Mouse (Mus musculus): ENCODE measurements at regions not wholly inside any gene's neighbourhood (a gene's known extent, or its start where the extent isn't known, plus 50 kb on each side); places are given as distances from the start of the nearest gene placed in this dataset.

DNA sequence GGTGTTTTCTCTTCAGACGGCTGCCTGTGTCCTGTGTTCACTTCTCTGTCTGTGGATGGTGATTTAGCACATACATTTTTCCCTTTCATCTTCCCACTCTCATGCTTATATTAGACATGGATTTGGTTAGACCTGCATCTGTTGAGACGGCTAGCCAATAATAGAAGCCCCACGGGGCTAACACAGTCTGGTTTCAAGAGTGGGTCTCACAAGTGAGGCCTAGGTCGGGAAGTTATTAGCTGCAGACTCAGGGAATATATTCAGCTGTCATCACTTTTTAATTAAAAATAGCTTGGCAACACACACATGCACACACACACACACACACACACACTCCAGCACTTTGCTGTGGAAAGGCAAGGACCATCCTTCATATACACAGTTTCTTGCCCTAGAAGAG lies 287.7 kb upstream of the Ubash3b start:
- Histone ChIP-seq H3K4me1 (replicated peaks) (peaks cover 43% of the 10 kb centered on the region), H3K36me3 (peaks cover 41% of the 10 kb centered on the region; the same call in 1 of the 2 replicates), H3K27ac (peak overlapping the region; percentile 59), H3K27me3 (ENCODE audit: insufficient read depth, poor library complexity, severe bottlenecking) (no peaks in the 10 kb centered on the region), H3K4me3 (no peak overlapping the region), H3K9me3 (no peaks in the 10 kb centered on the region)
- no peak for DNase-seq (ENCODE audit: low spot score)
- WGBS: 76% methylated on average over 4 of the region's 4 CpGs

DNA sequence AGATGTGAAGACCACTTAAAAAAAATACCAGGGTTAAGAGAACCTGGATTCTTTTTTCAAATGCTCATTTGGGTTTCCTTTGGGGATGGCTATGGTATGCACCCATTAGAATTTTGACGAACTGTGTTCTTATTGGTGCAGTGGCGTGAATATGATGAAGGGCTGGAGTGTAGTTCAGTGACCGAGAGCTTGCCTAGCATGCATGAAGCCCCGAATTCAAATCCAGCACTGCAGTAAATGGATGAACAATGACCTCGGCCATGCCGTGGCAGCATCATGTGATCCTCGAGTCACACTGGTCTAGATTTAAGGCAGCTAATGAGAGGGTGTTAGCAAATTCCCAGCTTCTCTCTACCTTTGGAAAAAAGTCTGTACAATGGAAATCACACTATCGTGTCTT lies 286.4 kb upstream of the Ubash3b start:
- H3K4me3 ChIP-seq: no peak overlapping the region
- no peak for DNase-seq (ENCODE audit: low spot score)
- H3K9me3 ChIP-seq: no peaks in the 10 kb centered on the region
- no peaks in the 10 kb centered on the region for H3K27me3 ChIP-seq (ENCODE audit: insufficient read depth, poor library complexity, severe bottlenecking)
- WGBS: 88% methylated on average over 8 of the region's 8 CpGs
- peaks cover 47% of the 10 kb centered on the region for H3K36me3 ChIP-seq
- H3K4me1 ChIP-seq (replicated peaks): peaks cover 43% of the 10 kb centered on the region
- H3K27ac ChIP-seq: peak overlapping the region; percentile 88; the same call in 1 of the 2 replicates

DNA sequence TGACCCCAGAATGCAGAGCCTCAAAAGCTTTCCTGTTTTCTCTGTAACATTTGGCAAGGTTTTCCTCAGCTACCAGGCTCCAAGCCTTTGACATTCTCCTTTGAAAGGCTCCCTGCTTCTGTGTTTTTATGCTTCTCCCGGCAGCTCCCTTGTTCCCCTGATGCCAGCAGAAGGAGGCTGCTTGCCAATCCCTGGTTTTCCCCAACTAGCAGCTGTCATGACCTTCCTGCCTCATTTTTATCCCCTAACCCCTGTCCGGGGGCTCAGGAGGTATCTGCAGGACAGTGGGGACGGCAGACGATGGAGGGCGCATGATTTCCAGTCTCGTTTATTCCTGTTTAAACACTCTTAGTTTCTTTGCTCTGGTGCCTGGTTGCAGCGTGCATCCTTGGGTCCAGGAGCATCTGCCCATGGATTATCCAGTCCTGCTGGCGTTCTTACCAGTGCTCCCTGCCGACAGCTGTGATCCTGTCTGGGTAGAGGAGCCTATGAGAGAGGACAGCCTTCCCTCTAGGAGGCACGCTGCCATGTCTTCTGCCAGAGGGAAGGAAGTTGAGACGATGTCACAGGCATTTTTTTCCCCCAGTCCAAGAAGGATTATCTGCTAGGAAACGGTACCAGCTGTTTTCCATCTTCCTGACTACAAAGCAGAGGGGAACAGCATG lies 285.8 kb upstream of the Ubash3b start:
- 41% methylated on average over 12 of the region's 12 CpGs for WGBS
- H3K4me3 ChIP-seq: no peak overlapping the region
- peak; percentile 35 for DNase-seq (ENCODE audit: low spot score)
- no peaks in the 10 kb centered on the region for H3K9me3 ChIP-seq
- peaks cover 42% of the 10 kb centered on the region for H3K4me1 ChIP-seq (replicated peaks)
- H3K27me3 ChIP-seq (ENCODE audit: insufficient read depth, poor library complexity, severe bottlenecking): no peaks in the 10 kb centered on the region
- peak overlapping the region; percentile 88 for H3K27ac ChIP-seq
- H3K36me3 ChIP-seq: peaks cover 47% of the 10 kb centered on the region

DNA sequence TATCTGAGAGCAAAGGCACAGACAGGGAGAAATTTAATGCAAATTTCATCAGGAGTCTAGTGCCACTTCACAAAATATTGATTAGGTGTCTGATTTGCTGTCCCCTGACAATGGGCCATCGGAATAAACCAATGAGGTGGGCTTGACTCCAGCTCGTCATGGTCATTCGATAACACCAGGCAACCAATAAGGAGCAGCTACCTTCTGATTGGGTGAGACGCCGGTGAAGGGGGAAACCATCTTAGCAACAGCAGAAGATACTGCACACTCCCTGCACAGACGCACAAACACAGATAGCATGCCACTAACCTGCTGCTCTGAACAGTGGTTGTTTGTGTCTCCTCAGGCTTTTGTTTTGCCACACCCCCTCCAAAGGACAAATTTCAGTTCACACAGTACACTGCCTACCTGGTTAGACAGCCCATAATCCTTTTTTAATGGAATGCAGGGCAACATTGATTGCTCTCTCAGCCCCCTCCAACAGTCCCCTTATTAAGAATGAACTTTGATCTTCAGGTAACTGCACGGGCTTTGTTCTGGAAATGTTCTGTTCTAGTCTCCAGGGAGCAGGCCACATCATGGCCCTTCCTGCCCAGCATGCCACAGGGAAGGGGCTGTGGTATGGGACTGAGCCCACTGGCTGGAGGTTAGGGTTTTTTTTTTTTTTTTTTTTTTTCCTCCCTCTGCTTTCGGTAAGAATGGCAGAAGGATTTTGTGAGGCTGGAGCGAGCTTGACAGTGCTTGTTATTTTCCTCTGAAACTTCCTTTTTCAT lies 285.1 kb upstream of the Ubash3b start:
- Histone ChIP-seq H3K36me3 (peaks cover 47% of the 10 kb centered on the region), H3K27me3 (ENCODE audit: insufficient read depth, poor library complexity, severe bottlenecking) (no peaks in the 10 kb centered on the region), H3K4me1 (replicated peaks) (peaks cover 35% of the 10 kb centered on the region), H3K9me3 (no peaks in the 10 kb centered on the region), H3K27ac (peak overlapping the region; percentile 88), H3K4me3 (no peak overlapping the region)
- 70% methylated on average over 9 of the region's 9 CpGs for WGBS
- no peak for DNase-seq (ENCODE audit: low spot score)

DNA sequence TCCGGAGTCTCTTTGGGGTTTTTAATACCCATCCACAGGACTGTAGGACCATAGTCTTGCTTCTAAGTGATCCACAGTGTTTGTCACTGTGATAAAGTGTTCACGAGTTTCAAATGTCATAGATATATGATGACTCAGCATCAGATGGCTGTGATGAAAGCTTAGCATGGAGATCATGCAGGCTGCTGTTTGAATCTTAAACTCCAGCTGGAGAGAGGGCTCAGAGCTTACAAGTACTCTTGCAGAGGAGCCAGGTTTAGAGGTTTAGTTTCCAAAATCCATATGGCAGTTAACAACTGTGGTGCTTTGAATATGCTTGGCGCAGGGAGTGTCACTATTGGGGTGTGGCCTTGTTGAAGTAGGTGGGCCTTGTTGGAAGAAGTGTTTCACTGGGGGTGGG lies 280.9 kb upstream of the Ubash3b start:
- Histone ChIP-seq H3K4me1 (replicated peaks) (peaks cover 11% of the 10 kb centered on the region), H3K27ac (no peak overlapping the region), H3K9me3 (peaks cover 22% of the 10 kb centered on the region), H3K27me3 (ENCODE audit: insufficient read depth, poor library complexity, severe bottlenecking) (no peaks in the 10 kb centered on the region), H3K36me3 (peaks cover 74% of the 10 kb centered on the region), H3K4me3 (no peak overlapping the region)
- 94% methylated on average over 3 of the region's 3 CpGs for WGBS
- DNase-seq (ENCODE audit: low spot score): no peak

DNA sequence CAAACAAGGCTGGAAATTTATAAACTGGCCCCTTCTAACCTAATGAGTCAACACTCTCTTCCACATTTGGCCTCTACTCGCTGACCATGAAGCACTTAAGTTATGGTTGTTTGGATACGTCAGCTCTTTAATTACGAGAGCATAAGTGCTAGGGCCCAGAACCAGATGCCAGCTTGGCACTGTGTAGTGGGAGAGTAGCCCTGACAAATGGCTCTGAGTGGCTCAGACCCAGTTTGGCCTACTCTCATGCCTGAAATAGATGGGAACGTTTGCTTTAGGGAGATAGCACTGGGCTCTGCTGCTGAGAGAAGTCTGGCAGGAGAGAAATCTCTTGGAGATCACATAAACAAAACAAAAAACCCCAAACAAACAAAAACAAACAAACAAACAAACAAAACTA lies 278.5 kb upstream of the Ubash3b start:
- H3K27ac ChIP-seq: no peak overlapping the region
- peaks cover 92% of the 10 kb centered on the region for H3K36me3 ChIP-seq
- H3K4me1 ChIP-seq (replicated peaks): no peaks in the 10 kb centered on the region
- 91% methylated on average over 4 of the region's 4 CpGs for WGBS
- no peak overlapping the region for H3K4me3 ChIP-seq
- no peaks in the 10 kb centered on the region for H3K27me3 ChIP-seq (ENCODE audit: insufficient read depth, poor library complexity, severe bottlenecking)
- no peak for DNase-seq (ENCODE audit: low spot score)
- peaks cover 37% of the 10 kb centered on the region for H3K9me3 ChIP-seq

DNA sequence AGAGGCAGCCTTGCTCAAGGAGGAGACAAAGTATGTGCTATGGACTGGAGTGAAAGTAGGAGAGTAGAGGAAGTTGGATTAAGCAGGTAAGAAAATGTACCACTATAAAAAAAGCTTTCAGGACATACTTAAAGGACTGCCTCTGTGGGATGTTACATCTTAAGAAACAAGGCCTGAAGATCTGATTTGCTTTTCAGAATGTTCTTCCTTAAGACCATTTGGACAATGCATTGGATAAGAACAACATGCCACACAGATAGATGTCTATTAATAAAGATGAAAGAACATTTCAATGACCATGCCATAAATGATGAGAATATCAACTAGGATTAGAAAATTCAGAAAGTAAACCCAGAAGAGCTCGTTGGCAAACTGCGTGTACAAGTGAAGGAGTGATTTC lies 276.6 kb upstream of the Ubash3b start:
- Histone ChIP-seq H3K27ac (no peak overlapping the region), H3K4me3 (no peak overlapping the region), H3K36me3 (peaks cover 97% of the 10 kb centered on the region), H3K27me3 (ENCODE audit: insufficient read depth, poor library complexity, severe bottlenecking) (no peaks in the 10 kb centered on the region), H3K4me1 (replicated peaks) (no peaks in the 10 kb centered on the region), H3K9me3 (peaks cover 37% of the 10 kb centered on the region)
- no peak for DNase-seq (ENCODE audit: low spot score)
- 95% methylated on average over 2 of the region's 2 CpGs for WGBS

DNA sequence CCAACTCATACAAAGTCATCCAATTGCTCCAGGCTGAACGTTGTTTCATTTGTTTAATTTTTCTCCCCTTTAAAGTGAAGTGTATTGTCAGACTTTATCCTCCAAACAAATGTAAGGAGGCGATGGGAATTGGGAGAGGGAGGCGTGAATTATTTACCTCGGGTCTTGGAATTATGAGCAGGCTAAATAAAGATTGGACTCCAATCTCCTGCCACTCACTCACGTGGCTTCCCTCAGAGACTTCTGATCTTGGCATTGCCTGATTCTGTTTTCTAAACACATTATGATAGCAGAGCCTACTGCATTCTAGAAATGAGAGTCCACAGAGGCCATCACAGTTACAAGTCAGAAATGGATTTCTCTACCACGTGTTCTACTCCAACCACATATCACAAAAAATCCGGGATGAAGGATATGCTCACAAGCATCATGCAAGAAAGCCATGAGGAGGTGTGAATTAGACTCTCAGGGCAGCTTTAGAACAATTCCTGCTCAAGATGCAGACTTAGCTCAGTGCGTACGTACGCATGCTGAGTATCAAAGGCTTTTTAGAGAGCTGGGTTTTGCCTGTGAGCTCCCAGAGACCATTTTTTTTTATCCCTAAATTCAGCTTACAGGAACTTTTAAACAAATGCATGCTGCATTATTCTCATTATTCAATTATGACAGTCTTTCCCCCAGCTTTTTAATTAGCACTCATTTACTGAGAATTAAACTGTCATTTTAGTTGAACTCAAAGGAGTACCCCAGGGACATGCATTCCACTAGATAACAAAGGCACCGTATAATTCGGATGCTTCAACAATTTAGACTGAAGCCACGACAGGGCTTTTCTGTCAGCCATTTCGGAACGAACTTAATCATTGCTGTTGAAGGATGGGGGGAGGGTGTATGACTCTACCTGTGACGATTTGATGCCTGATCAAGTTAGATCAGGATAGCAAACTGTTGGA lies 269.2 kb upstream of the Ubash3b start:
- peaks cover 66% of the 10 kb centered on the region for H3K36me3 ChIP-seq
- no peaks in the 10 kb centered on the region for H3K27me3 ChIP-seq (ENCODE audit: insufficient read depth, poor library complexity, severe bottlenecking)
- WGBS: 61% methylated on average over 16 of the region's 16 CpGs
- H3K27ac ChIP-seq: 0 out of 2 replicates have a peak overlapping the region, but pooled peaks have one; percentile 36
- no peak for DNase-seq (ENCODE audit: low spot score)
- H3K9me3 ChIP-seq: 0 out of 2 replicates have a peak, but pooled peaks cover under 1% of the 10 kb centered on the region
- H3K4me3 ChIP-seq: no peak overlapping the region
- peaks cover 27% of the 10 kb centered on the region for H3K4me1 ChIP-seq (replicated peaks)

DNA sequence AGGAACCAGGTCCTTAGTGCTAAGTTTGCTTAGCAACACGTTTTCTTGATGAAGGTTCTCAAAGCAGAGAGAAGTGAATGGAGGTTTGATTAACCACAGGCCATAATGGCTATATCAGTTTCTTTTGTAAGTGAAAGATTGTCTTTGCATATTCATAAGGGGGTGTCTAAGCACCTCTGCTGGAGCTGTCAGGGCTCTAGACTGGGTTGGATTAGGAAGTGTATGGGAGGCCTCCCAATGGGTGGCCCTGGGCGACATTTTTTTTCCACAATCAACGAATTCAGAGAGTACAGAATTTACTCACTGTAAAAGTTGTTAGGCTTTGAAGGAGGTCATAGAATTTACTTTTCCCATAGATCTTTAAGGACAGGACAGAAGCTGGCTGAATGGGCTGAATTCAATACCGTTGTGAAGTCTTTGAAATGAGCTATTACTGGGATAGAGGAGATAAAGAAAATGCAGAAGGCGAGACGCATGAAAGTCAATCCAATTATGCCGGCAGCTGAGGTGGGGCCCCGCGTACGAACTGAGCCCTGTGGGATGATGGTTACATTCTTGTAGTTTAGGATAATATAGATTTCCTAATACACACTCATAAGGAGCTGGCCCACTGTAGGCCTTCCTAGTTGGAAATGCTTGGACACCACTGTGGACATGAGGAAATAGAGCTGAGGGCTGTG lies 268.4 kb upstream of the Ubash3b start:
- Histone ChIP-seq H3K4me1 (replicated peaks) (peaks cover 27% of the 10 kb centered on the region), H3K27me3 (ENCODE audit: insufficient read depth, poor library complexity, severe bottlenecking) (no peaks in the 10 kb centered on the region), H3K4me3 (no peak overlapping the region), H3K36me3 (peaks cover 66% of the 10 kb centered on the region), H3K9me3 (no peaks in the 10 kb centered on the region), H3K27ac (peak overlapping the region; percentile 12; the same call in 1 of the 2 replicates)
- 58% methylated on average over 10 of the region's 10 CpGs for WGBS
- no peak for DNase-seq (ENCODE audit: low spot score)

DNA sequence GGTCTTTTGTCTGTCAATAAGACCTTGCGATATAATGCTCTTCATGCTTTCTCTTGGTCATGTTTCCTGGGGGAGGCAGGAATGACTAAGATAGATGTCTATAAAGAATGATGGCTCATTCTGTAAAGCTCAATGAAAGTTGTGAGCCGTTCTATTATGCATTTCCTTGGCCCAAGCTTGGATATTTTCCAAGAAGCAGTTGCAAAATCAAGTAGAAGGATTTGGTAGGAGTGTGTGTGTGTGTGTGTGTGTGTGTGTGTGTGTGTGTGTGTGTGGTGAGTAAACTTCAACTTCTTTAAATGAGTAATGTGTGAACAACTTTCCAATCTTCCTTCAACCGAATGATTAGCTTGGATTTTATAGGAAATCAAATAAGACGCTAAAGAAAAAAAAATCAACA lies 267.7 kb upstream of the Ubash3b start:
- whole genome bisulfite sequencing: 90% methylated on average over 4 of the region's 4 CpGs
- no peak for DNase-seq (ENCODE audit: low spot score)
- Histone ChIP-seq H3K4me1 (replicated peaks) (peaks cover 27% of the 10 kb centered on the region), H3K27ac (no peak overlapping the region), H3K27me3 (ENCODE audit: insufficient read depth, poor library complexity, severe bottlenecking) (no peaks in the 10 kb centered on the region), H3K4me3 (no peak overlapping the region), H3K9me3 (no peaks in the 10 kb centered on the region), H3K36me3 (peaks cover 65% of the 10 kb centered on the region)

DNA sequence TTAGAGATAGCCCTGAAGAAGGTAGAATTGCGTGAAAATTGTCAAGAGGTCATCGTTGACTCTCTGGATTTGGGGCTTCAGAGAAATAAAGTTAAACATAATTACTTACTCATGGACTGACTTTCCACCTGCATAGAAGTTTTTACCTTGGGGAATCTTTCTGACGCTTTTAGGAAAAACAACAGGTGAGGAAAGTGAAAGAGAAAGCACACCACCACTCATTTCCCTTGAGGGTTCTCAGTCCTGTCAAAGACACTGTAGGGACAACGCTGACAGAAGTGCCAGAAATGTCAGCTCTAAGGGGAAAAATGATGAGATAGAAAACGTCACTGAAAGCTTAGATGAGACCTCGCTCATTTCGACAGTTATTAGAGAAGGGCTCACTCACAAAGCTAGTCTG lies 265.2 kb upstream of the Ubash3b start:
- H3K36me3 ChIP-seq: peaks cover 62% of the 10 kb centered on the region
- H3K27ac ChIP-seq: no peak overlapping the region
- H3K27me3 ChIP-seq (ENCODE audit: insufficient read depth, poor library complexity, severe bottlenecking): no peaks in the 10 kb centered on the region
- no peak for DNase-seq (ENCODE audit: low spot score)
- no peak overlapping the region for H3K4me3 ChIP-seq
- H3K9me3 ChIP-seq: no peaks in the 10 kb centered on the region
- whole genome bisulfite sequencing: 89% methylated on average over 7 of the region's 7 CpGs
- peaks cover 27% of the 10 kb centered on the region for H3K4me1 ChIP-seq (replicated peaks)

DNA sequence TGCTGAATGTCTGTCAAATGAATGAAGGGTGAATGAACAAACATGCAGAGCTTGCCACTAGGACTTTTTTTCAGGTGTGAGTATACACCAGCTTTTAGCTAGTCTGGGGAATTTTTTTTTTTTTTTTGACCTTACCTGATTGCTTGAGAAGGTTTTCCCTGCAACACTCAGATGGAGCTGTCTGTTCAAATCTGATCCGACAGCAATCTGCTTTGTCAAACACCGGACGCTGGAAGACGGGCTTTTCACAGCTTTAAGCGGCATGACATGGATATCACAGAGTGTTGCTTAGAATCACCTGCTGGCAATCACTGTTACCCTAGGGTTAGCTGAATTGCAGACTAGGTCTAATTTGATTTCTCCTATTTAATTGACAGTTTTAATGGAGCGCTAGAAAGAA lies 263.7 kb upstream of the Ubash3b start:
- 82% methylated on average over 6 of the region's 6 CpGs for WGBS
- Histone ChIP-seq H3K36me3 (peaks cover 71% of the 10 kb centered on the region), H3K4me1 (replicated peaks) (peaks cover 15% of the 10 kb centered on the region), H3K4me3 (no peak overlapping the region), H3K27me3 (ENCODE audit: insufficient read depth, poor library complexity, severe bottlenecking) (no peaks in the 10 kb centered on the region), H3K9me3 (no peaks in the 10 kb centered on the region), H3K27ac (no peak overlapping the region)
- no peak for DNase-seq (ENCODE audit: low spot score)

All from hindbrain, embryonic 10.5 days (tissue).